Mouse (Mus musculus): ENCODE measurements around the gene Ccdc189. TPM values are rescaled to one million over a fixed set of nuclear protein-coding genes. Genes with fewer than 3 reads are reported as not detected.
"Not testable (repeated sequence)": the region's sequence is repeated elsewhere in the genome, so short reads cannot be mapped to it uniquely, and the experiment has no call there.

Ccdc189 gene
- 21.0 and 21.5 TPM in 2 replicates for polyA plus RNA-seq (2012; rRNA removed)

DNA sequence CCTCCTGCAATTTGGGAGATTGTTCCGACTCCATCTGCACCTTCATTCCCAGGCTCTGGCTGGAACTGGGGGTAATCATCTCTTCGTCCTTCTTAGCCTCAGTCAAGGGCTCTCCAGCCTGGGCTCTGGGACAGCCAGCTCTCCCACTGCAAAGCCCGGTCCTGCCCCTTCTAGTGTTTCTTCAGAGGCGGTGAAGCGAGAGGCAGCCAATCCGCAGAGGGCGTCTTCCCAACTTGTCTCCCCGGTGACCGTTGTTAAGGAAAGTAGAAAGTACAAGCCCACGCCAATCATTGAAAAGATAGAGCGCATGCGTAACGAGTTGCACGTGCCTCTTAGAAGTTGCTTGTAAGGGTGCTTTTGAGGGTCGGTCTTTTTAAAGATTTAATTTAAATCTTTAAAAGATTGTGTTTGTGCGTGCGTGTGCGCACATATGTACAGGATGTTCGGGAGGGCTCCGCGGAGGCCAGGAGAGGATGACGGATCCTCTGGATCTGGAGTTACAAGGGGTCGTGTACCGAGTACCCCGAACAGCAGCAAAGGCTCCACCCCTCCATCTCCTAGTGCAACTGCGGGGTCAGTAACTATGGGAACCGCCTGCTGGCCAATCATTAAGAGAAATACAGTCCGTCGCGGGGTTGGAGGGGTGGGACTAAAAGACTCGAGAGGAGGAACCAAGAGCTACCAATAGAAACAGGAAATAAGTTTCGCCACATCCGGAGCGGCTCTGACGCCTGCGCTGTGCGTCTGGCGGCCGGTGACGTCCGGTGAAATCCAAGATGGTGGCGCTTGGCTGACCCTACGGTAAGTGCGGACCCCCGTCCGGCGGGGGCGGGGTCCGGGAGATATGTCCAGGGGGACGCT lies at the start of gene Ccdc189, which contains the start of gene Rnf40:
Gene Ccdc189, minus strand, starts transcription at position 585 of the 861 bp plus-strand sequence.
Gene Rnf40, plus strand, starts transcription at position 757 of the 861 bp plus-strand sequence.
- peak; percentile 96 to 98 for DNase-seq (ENCODE audit: extremely low spot score in 1 of 2, low spot score in 1 of 2)

DNA sequence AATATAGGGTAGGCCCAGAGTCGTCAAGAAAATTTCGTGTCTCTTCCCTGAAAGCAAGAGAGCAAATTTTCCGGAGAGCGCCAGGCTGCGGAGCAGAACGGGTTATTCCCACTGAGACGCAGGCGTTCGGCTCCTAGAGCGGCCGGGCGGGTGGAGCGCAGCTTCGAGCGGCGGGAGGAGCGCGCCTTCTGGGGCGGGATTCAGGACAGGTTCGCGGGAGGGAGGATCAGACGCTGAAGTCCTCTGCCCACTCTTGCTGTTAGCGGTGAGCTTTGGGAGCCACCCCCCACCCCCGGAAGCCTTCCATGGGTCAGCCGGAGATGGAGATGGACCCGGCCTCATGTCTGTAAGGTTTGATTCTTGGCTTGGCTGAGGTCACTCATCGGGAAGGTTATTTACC lies 48.6 kb upstream of the Ccdc189 start:
- peak; percentile 49 to 82 for DNase-seq (ENCODE audit: extremely low spot score in 1 of 2, low spot score in 1 of 2)

DNA sequence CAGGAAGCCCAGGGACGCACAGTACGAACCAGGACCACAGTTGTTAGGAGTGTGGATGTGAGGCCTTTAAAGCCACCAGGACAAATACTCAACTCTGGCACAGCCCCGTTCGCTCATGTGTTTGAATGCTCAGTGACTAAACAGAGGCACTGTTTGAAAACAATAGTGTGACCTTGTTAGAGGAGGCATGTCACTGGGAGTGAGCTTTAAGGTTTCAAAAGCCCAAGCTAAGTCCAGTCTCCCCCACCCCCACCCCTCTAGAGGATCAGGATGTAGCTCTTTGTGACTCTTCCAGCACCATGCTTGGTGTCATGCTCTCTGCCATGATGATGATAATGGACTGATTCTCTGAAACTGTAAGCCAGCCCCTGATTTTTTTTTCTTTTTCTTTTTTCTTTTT lies 43.0 kb upstream of the Ccdc189 start:
- DNase-seq (ENCODE audit: extremely low spot score in 1 of 2, low spot score in 1 of 2), result no peak

DNA sequence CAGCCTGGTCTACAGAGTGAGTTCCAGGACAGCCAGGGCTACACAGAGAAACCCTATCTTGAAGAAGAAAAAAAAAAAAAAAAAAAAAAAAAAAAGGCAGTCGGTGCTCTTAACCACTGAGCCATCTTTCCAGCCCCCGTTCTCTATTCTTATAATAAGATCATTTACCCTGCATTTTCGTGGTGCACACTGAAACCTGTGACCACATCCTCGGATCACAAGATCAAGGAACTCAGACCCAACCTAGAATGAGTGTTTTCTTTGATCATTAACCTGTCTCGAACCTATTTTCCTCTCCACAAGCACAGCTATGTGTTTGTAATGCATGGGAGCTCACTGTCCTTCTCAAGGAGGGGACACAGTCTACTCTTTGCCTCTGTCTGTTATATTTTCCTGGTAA lies 40.3 kb upstream of the Ccdc189 start:
- no peak for DNase-seq (ENCODE audit: extremely low spot score in 1 of 2, low spot score in 1 of 2)

DNA sequence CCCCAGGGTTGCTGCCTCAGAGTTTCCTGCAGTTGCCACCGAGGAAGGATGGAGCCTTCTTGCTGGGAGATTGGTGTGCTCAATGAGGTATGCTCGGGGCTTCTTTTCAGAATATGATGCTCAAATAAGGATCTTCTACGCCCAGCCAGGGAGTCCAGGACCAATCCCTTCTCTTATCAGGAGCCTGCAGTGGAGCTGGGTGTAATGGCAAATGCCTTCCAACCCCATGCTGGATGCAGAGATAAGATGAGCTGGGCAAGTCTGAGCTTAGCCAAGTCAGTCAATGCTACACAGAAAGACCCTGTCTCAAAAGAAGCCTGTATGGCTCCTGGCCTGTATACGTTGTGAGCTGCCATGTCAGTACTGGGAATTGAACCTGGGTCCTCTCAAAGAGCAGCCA lies 38.1 kb upstream of the Ccdc189 start:
- DNase-seq (ENCODE audit: extremely low spot score in 1 of 2, low spot score in 1 of 2), result no peak

DNA sequence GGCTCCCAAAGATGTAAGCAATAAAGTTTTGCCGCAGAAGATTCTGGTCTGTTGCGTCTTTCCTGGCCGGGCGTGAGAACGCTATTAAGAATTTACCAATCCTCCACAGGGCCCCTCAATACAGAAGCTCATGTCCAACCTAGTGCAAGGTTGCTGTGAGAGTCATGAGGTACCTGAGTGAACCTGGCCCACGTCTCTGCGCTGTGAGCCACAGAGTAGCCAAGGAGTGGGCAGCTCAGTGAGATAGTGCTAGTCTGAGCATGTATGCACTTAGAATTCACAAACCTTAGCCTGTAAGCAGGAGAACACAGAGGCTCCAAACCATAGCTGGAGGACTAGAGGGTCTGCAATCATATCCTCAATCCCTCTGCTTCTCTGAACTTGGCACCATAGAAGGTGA lies 37.6 kb upstream of the Ccdc189 start:
- no peak for DNase-seq (ENCODE audit: extremely low spot score in 1 of 2, low spot score in 1 of 2)

DNA sequence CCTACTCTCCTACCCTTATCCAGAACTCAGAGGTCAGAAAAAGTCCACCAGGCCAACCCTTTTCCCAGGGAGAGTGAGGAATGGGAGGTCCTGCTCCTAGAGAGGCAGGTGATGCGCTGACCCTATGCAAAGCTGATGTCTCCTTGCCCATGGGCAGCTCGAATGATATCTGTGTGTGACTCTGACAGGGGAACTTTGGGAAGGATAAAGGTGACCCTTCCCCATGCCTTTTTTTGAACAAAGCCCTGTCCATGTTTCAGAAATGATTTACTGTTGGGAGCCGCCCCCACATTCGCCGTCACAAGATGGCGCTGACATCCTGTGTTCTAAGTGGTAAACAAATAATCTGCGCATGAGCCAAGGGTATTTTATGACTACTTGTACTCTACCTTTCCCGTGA lies 30.0 kb upstream of the Ccdc189 start:
- not testable (repeated sequence) for DNase-seq (ENCODE audit: extremely low spot score in 1 of 2, low spot score in 1 of 2)

DNA sequence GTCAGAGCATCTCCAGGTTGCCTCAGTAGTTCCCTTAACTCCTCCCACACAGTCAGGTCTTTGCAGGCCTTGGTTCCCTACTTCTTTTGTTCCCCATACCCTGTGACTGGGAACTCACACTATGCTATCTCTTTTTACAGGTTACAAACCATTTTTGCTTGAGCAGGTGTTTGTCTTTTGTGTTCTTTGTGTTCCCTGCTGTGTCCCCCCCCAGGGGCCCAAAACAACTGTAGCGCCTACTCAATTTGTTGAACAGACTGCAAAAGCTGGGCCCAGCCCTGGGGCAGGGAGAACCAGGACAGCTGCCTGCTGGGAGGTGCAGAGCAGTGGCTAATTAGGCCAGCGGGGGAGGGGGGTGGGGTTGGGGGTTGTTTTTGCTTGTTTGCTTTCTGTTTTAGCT lies 29.6 kb upstream of the Ccdc189 start:
- no peak for DNase-seq (ENCODE audit: extremely low spot score in 1 of 2, low spot score in 1 of 2)

DNA sequence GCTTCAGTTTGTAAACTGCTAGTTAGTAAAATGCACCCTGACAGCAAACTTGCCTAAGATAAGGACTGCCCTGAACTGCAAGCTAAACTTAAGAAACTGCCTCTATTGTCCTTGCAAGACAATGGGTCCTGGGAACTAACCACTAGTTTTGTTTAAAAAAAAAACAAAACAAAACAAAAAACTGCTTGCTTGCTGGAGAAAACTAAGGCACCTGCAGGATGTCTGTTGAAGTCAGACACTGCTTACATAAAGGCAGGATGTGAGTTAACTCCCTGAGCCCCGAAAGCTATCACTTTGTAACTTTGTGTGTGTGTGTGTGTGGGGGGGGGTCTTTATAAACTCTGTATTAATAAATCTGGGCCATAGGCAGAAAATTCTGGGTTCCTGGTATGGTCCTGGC lies 28.5 kb upstream of the Ccdc189 start:
- no peak for DNase-seq (ENCODE audit: extremely low spot score in 1 of 2, low spot score in 1 of 2)

DNA sequence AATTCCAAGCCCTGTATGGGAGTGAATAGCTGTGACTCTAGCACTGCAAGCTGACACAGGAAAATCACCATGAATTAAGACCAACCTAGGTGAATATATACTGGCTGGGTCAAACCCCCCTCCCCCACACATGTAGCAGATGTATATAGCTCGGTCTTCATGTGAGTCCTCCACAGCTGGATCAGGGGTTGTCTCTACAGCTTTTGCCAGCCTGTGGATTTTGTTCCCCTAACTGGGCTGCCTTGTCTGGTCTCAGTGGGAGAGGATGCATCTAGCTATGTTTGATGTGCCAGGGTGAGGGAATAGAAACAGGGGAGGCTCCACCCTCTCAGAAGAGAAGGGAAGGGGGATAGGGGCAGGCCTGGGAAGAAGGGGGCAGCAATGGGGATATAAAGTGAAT lies 27.9 kb upstream of the Ccdc189 start:
- DNase-seq (ENCODE audit: extremely low spot score in 1 of 2, low spot score in 1 of 2), result no peak

DNA sequence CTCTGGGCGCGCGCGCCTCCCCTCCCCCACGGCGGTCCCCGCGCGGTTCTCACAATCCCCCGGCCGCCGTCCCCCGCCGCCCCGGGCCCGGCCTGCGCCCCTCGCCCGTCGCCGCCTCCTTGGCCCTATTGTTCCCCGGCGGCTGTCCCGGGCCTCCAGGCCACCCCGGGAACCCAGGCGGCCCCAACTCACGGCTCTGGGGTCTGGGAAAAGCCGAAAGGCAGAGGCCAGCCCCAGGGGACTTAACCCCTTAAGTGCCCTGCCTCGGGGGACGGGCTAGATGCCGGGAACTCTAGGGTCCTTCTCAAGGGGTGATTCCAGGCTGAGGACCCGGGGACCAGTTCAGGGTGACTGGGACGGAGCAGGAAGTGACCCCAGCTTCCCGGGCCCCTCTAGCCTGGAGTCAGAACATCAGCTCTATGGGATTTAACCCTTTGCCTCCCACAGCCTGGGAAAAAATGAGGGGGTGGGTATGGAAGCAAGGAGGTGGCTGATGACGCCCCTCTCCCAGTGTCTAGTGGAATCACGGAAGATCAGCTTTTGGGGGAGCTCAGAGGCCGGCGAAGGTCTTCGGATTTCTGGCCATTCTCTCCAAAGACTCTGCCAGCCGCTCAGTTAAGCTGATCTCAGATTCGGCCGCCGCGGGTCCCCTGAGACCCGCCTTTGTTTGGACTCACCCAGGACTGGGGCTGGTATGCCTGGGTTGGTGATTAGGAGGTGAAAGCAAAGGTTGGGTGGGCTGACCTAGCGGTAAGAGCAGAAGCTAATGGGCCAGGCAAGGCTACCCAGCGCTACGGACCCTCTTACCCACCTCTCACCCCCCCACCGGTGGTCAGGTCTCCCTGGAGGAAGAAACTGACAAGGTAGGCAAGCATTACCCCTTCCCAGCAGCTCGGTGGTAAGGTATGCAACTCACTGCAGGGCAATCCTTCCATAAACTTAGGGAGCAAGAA lies 26.8 kb upstream of the Ccdc189 start, which contains the start of gene Zfp629:
Gene Zfp629, minus strand, starts transcription at position 907 of the 953 bp plus-strand sequence.
- DNase-seq (ENCODE audit: extremely low spot score in 1 of 2, low spot score in 1 of 2), result peak; percentile 68 to 85

DNA sequence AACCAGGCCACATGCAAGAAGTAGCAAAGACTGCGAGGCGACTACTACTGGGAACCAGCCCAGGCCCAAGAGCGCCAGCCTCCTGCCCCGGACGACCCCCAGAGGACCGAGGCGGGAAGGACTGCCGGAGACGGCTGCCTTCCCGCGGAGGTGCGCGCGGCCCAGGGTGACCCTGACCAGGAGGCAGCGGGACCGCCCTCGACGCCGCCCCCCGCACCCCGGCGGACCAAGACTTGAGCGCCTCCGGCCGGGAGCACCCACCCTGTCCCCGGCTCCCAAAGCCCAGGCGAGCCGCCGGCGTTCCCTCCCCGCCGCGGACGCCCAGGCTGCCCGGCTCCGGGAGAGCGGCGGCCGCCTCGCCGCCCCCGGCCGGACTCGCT lies 26.1 kb upstream of the Ccdc189 start:
- no peak for DNase-seq (ENCODE audit: extremely low spot score in 1 of 2, low spot score in 1 of 2)

DNA sequence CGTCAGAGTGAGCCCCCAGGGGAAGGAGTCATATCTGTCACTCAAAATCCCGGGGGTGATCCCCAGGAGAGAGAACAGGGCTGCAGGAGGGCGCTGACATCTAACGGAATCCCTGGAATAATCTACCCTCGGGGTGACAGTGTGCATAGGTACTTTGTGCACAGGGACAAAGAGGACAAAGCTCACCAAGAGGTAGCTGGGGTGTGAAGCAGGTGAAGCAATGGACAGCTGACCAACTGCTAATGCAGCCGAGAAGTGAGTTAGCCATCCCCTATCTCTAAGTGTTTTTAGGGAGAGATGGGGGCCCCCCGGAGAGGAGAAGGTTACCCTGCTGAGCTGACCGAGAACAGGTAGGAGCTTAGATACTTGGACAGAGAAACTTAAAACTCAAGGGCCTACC lies 25.7 kb upstream of the Ccdc189 start:
- DNase-seq (ENCODE audit: extremely low spot score in 1 of 2, low spot score in 1 of 2), result no peak

DNA sequence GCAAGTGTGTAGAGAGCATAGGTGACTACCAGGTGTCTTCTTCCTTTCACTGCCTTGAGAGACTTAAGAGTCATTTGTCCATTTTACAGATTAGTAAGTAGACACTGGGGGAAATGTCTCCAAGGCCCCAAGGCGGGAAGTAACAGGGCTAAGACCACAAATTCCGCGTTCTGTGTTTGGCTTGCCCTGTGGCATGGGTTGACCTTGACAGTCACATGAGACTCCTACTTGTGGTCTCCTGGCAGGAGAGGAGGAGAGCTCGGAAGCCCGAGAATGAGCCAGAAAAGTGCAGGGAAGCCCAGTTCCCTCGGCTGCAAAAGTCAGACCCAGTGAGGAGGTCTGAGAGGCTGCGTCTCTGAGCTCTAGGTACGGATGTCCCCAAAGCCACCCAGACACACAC lies 25.1 kb upstream of the Ccdc189 start:
- no peak for DNase-seq (ENCODE audit: extremely low spot score in 1 of 2, low spot score in 1 of 2)

DNA sequence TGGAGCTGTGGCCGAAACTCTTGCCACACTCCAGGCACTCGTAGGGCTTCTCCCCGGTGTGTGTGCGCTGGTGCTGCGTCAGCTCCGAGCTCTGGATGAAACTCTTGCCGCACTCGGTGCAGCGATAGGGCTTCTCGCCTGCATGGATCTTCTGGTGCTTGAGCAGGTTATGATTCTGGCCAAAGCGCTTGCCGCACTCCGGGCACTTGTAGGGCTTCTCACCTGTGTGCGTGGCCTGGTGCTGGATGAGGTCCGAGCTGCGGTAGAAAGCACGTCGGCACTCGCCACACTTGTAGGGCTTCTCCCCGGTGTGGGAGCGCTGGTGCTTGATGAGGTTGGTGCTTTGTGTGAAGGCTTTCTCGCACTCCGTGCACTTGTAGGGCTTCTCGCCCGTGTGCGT lies 23.2 kb upstream of the Ccdc189 start:
- DNase-seq (ENCODE audit: extremely low spot score in 1 of 2, low spot score in 1 of 2), result no peak

DNA sequence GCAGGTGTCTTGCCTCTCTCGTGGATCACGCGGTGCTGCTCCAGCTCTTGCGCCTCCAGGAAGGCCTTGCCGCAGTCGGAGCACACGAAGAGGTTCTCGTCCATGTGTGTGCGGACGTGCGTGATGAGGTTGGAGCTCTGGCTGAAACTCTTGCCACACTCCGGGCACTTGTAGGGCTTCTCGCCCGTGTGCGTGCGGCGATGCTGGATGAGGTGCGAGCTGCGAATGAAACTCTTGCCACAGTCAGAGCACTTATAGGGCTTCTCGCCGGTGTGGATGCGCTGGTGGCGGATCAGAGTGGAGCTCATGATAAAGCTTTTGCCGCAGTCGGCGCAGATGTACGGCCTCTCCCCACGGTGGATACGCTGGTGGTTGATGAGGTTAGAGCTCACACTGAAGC lies 22.6 kb upstream of the Ccdc189 start:
- DNase-seq (ENCODE audit: extremely low spot score in 1 of 2, low spot score in 1 of 2), result no peak

DNA sequence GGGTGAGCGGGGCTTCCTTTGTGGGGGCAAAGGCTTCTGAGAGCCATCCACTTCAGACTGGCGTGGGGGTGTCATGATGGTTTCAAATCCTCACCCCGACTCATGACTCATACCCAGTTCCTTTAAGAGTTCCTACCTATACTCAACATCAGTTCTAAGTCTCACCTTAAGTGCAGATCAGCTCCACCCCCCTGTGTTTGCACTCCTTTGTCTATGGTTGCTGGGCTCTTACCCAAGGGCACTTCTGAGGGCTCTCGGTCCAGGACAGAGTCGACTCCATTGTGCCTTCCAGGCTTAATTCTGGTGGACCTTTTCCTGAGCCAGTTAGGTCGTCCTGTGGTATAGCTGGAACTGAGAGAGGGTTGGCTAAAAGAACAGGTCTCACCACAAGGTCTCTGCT lies 18.8 kb upstream of the Ccdc189 start:
- no peak for DNase-seq (ENCODE audit: extremely low spot score in 1 of 2, low spot score in 1 of 2)

DNA sequence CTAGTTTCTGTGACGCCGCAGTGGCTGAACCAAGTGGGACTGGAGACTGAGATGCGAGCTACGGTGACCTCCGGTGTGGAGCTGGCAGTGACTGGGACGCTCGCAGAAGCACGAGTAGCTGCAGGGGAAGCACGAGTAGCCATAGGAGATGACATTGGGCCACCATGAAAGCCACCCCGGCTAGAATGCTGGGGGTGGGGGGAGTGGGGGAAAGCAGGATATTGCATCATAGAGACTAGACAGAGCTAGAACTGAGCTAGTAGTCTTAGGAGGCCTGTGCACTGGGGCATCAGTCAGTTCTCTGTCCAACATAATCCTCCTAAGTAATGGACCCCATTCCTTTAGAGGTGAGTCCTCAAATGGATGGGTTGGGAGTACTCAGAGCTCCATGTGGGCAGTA lies 15.9 kb upstream of the Ccdc189 start:
- no peak for DNase-seq (ENCODE audit: extremely low spot score in 1 of 2, low spot score in 1 of 2)

DNA sequence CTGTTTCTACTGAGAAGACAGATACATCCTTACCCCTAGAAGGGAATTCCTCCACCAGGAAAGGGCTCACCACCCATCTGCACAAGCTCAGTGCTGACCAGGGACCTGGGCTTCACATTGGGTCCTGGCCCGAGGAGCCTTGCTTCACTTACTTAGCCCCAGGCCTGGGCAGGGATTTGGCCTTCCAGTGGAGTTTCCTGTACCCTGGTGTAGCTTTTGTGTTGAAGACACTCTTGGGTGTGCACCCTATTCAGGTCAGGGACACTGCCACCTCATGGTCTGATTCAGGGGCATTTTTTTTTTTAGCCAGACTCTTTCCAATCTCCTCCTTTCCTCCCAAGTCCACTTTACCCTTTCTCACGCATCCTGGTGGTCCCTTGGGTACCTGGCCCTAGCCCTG lies 14.5 kb upstream of the Ccdc189 start:
- no peak for DNase-seq (ENCODE audit: extremely low spot score in 1 of 2, low spot score in 1 of 2)

DNA sequence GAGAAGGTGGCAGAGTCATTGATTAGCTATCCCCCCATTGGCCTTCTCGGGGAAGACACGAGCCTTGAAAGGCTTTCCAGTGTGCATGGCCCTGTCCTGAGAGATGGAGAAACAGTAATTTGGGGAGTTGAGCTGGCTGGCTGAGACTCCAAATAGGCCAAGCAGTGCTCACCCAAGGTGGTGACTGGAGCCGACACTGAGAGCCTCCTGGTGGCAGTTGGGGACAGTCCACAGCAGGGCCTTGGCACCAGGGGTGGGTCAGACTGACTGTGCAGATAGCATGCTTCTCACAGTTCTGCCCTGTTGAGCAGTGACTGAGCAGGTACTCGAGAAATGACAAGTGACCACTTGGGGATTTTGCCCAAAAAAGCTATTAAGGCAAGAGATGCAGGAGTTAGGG lies 13.3 kb upstream of the Ccdc189 start:
- no peak for DNase-seq (ENCODE audit: extremely low spot score in 1 of 2, low spot score in 1 of 2)

DNA sequence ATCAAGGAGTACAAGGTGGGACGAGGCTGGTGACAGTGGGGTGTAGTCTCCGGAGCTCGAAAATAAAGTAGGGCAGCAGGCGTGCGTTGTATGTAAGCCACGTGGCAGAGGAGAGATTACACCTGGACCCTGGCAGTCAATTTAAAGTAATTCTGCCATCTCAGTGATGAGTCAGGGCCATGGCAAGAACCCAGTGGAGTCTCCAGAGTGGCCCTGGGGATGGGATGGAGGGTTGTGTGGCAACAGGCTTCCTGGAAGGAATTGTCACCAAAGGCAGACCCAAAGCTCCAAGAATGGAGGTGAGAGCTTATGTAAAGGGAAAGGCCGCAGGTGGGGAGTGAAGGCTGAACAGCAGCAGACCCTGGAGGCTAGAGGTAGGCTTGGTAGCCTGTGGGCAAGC lies 12.2 kb upstream of the Ccdc189 start:
- no peak for DNase-seq (ENCODE audit: extremely low spot score in 1 of 2, low spot score in 1 of 2)

Measured in frontal cortex, adult 2 months (tissue).